Mouse (Mus musculus): ENCODE measurements at regions not wholly inside any gene's neighbourhood (a gene's known extent, or its start where the extent isn't known, plus 50 kb on each side); places are given as distances from the start of the nearest gene placed in this dataset.

DNA sequence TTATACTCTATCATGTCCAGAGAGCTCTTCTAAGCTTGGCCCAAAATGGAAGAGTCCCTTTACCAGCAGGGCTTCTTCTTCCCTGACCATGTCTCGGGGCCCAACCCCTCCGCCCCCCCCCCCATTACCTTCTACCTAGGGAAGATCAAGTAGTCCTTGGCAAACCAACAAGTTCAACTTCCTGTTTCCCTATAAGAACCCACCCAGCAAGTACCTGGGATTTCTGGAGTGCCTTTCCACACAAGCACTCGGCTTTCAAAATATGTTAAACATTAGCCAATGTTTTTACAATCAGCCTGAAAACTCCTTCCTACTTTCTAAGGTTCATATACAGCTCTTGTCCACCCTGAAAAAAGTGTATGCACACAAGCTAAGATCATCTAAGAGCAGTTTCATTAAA, 198.2 kb downstream of the Pax3 start:
- Histone ChIP-seq H3K9ac (replicated peaks) (no peak overlapping the region), H3K9me3 (ENCODE audit: control insufficient read depth, low read length) (no peaks in the 10 kb centered on the region), H3K36me3 (replicated peaks; ENCODE audit: control insufficient read depth, insufficient read depth, low read depth) (no peaks in the 10 kb centered on the region), H3K4me2 (ENCODE audit: low read depth) (no peak overlapping the region), H3K4me3 (ENCODE audit: insufficient read depth in 1 of 2, low read depth in 2 of 2, low read length in 2 of 2) (no peak overlapping the region), H3K27me3 (ENCODE audit: control insufficient read depth, insufficient read depth, low read length) (no peaks in the 10 kb centered on the region), H3K27ac (no peak overlapping the region), H3K4me1 (replicated peaks; ENCODE audit: control insufficient read depth in 2 of 2, insufficient read depth in 2 of 2, low read length in 1 of 2) (no peaks in the 10 kb centered on the region)
- ATAC-seq (ENCODE audit: insufficient read depth) (no peak), DNase-seq (ENCODE audit: low read depth in 3 of 3, low spot score in 3 of 3) (no peak)
- 54% methylated on average over 3 of the region's 3 CpGs for WGBS (ENCODE audit: insufficient replicate concordance)
- TF ChIP-seq CTCF (IDR thresholded peaks at IDR 0.05; ENCODE audit: low read depth): no peak
- TF ChIP-seq EP300 (IDR thresholded peaks at IDR 0.05; ENCODE audit: low read depth): no peak

DNA sequence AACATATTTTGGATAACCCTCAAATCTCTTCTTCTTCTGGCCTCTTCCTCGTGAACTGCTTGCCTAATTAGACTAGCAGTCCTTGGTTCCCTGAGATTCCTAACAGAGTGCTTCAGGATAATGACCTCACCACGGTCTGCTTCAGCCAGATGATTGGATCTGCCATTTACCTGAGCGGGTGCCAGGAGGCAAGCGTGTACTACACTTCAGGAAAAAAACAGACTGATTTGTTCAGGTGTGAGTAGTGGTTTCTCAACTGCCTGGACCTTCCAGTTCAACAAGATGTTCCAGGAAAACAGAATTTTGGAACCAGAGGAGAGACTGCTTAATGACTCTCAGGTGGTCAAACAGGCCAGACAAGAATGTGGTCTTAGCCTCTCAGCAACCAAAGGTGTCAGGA, 215.4 kb downstream of the Pax3 start:
- Histone ChIP-seq H3K9ac (replicated peaks) (no peak overlapping the region), H3K27me3 (ENCODE audit: control insufficient read depth, insufficient read depth, low read length) (no peaks in the 10 kb centered on the region), H3K4me3 (ENCODE audit: insufficient read depth in 1 of 2, low read depth in 2 of 2, low read length in 2 of 2) (no peak overlapping the region), H3K27ac (no peak overlapping the region), H3K36me3 (replicated peaks; ENCODE audit: control insufficient read depth, insufficient read depth, low read depth) (no peaks in the 10 kb centered on the region), H3K4me2 (ENCODE audit: low read depth) (no peak overlapping the region), H3K9me3 (ENCODE audit: control insufficient read depth, low read length) (no peaks in the 10 kb centered on the region), H3K4me1 (replicated peaks; ENCODE audit: control insufficient read depth in 2 of 2, insufficient read depth in 2 of 2, low read length in 1 of 2) (no peaks in the 10 kb centered on the region)
- DNase-seq (ENCODE audit: low read depth in 3 of 3, low spot score in 3 of 3): no peak
- TF ChIP-seq EP300 (IDR thresholded peaks at IDR 0.05; ENCODE audit: low read depth) (no peak), CTCF (IDR thresholded peaks at IDR 0.05; ENCODE audit: low read depth) (no peak)
- no peak for ATAC-seq (ENCODE audit: insufficient read depth)
- WGBS (ENCODE audit: insufficient replicate concordance): 41% methylated on average over 4 of the region's 4 CpGs

DNA sequence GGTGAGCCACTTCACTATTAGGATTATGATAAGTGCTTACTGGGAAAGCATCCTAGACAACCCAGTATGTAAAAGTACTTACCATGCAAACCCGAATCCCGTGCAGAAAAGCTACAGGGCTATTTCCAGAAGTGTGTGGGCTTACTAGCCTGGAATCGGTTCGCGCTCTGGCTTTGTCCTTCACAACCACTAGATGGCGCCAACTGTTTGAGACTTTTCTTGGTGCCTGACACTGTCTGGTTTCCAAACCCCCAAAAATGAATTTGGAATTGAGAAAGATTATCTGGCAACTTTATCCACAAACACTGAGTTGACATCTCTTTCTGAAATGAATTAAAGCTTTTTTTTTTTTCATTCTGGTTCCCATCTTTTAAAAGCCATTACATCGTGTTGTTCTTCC, 218.2 kb downstream of the Pax3 start:
- H3K9ac ChIP-seq (replicated peaks): no peak overlapping the region
- H3K27me3 ChIP-seq (ENCODE audit: control insufficient read depth, insufficient read depth, low read length): no peaks in the 10 kb centered on the region
- no peak overlapping the region for H3K27ac ChIP-seq
- no peaks in the 10 kb centered on the region for H3K36me3 ChIP-seq (replicated peaks; ENCODE audit: control insufficient read depth, insufficient read depth, low read depth)
- no peaks in the 10 kb centered on the region for H3K4me1 ChIP-seq (replicated peaks; ENCODE audit: control insufficient read depth in 2 of 2, insufficient read depth in 2 of 2, low read length in 1 of 2)
- DNase-seq (ENCODE audit: low read depth in 3 of 3, low spot score in 3 of 3) (no peak), ATAC-seq (ENCODE audit: insufficient read depth) (no peak)
- no peaks in the 10 kb centered on the region for H3K9me3 ChIP-seq (ENCODE audit: control insufficient read depth, low read length)
- TF ChIP-seq CTCF (IDR thresholded peaks at IDR 0.05; ENCODE audit: low read depth) (peak; percentile 74), EP300 (IDR thresholded peaks at IDR 0.05; ENCODE audit: low read depth) (no peak)
- H3K4me3 ChIP-seq (ENCODE audit: insufficient read depth in 1 of 2, low read depth in 2 of 2, low read length in 2 of 2): no peak overlapping the region
- H3K4me2 ChIP-seq (ENCODE audit: low read depth): no peak overlapping the region
- 6% methylated on average over 7 of the region's 7 CpGs for WGBS (ENCODE audit: insufficient replicate concordance)

DNA sequence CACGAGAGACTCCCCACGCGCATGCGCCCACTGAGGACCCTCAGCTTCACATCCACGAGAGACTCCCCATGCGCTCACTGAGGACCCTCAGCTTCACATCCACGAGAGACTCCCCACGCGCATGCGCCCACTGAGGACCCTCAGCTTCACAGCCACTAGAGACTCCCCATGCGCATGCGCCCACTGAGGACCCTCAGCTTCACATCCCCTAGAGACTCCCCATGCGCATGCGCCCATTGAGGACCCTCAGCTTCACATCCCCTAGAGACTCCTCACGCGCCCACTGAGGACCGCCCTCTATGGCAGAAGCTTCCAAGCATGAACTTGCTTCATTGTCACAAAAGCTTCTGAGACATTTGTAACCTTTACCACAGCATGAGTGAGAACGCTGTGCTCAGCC, 221.0 kb downstream of the Pax3 start:
- TF ChIP-seq CTCF (IDR thresholded peaks at IDR 0.05; ENCODE audit: low read depth) (no peak), EP300 (IDR thresholded peaks at IDR 0.05; ENCODE audit: low read depth) (no peak)
- WGBS (ENCODE audit: insufficient replicate concordance): 79% methylated on average over 18 of the region's 18 CpGs
- ATAC-seq (ENCODE audit: insufficient read depth): no peak

DNA sequence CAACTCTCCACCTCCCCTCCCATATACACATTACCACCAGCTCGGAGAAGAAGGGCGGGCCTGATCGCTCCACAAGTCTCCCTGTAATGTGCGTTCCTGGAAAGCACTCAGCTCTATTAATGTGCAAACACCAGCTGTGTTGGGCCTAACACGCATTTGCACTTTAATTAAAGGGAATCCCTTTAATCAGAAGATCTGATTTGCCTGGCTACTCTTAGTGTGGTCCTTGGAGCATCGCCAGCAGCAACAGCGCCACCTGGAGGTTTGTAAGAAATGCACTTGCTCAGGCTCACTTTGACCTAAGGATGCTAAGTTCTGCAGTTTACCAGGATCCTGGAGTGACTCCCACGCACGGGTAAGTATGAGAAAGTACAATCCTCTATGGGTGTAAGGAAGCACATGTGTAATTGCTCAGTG, 224.6 kb downstream of the Pax3 start:
- H3K4me3 ChIP-seq (ENCODE audit: insufficient read depth in 1 of 2, low read depth in 2 of 2, low read length in 2 of 2): no peak overlapping the region
- WGBS (ENCODE audit: insufficient replicate concordance): 14% methylated on average over 9 of the region's 9 CpGs
- TF ChIP-seq CTCF (IDR thresholded peaks at IDR 0.05; ENCODE audit: low read depth) (peak; percentile 67), EP300 (IDR thresholded peaks at IDR 0.05; ENCODE audit: low read depth) (no peak)
- H3K4me2 ChIP-seq (ENCODE audit: low read depth): no peak overlapping the region
- H3K9me3 ChIP-seq (ENCODE audit: control insufficient read depth, low read length): no peaks in the 10 kb centered on the region
- no peak overlapping the region for H3K9ac ChIP-seq (replicated peaks)
- no peak for ATAC-seq (ENCODE audit: insufficient read depth)
- DNase-seq (ENCODE audit: low read depth in 3 of 3, low spot score in 3 of 3): peak in 1 of 3 experiments; percentile 2
- H3K27ac ChIP-seq: no peak overlapping the region
- no peaks in the 10 kb centered on the region for H3K27me3 ChIP-seq (ENCODE audit: control insufficient read depth, insufficient read depth, low read length)
- no peaks in the 10 kb centered on the region for H3K4me1 ChIP-seq (replicated peaks; ENCODE audit: control insufficient read depth in 2 of 2, insufficient read depth in 2 of 2, low read length in 1 of 2)
- H3K36me3 ChIP-seq (replicated peaks; ENCODE audit: control insufficient read depth, insufficient read depth, low read depth): no peaks in the 10 kb centered on the region

More for the DNA sequence above, 221.0 kb downstream of the Pax3 start:
- Histone ChIP-seq H3K36me3 (replicated peaks; ENCODE audit: control insufficient read depth, insufficient read depth, low read depth) (no peaks in the 10 kb centered on the region), H3K9ac (replicated peaks) (no peak overlapping the region), H3K9me3 (ENCODE audit: control insufficient read depth, low read length) (no peaks in the 10 kb centered on the region), H3K4me2 (ENCODE audit: low read depth) (no peak overlapping the region), H3K4me1 (replicated peaks; ENCODE audit: control insufficient read depth in 2 of 2, insufficient read depth in 2 of 2, low read length in 1 of 2) (no peaks in the 10 kb centered on the region), H3K4me3 (ENCODE audit: insufficient read depth in 1 of 2, low read depth in 2 of 2, low read length in 2 of 2) (no peak overlapping the region), H3K27me3 (ENCODE audit: control insufficient read depth, insufficient read depth, low read length) (no peaks in the 10 kb centered on the region), H3K27ac (no peak overlapping the region)
- no peak for DNase-seq (ENCODE audit: low read depth in 3 of 3, low spot score in 3 of 3)

Measured in liver, embryonic 14.5 days (tissue).